Mouse (Mus musculus) myocyte (in vitro differentiated cells): ENCODE data around the gene Colec11. TPM values are rescaled to one million over a fixed set of nuclear protein-coding genes. Genes with fewer than 3 reads are reported as not detected.

Experiments used
- H3K27me3 ChIP-seq: one replicate; pipeline ENCODE4 v1.6.1; 2011; ENCODE audit not compliant: control insufficient read depth, insufficient read depth, insufficient read length
- H3K36me3 ChIP-seq: one replicate; pipeline ENCODE4 v1.6.1; 2011; ENCODE audit not compliant: control insufficient read depth, insufficient read depth
- H3K4me2 ChIP-seq: one replicate; pipeline ENCODE4 v1.6.1; 2011; ENCODE audit warnings: low read depth, control low read depth
- H3K4me3 ChIP-seq: one replicate; pipeline ENCODE4 v1.5.1; 2011; ENCODE audit warnings: mild to moderate bottlenecking, control low read depth, moderate library complexity
- H3K79me2 ChIP-seq: one replicate; pipeline ENCODE4 v1.6.1; 2011; ENCODE audit not compliant: control insufficient read depth, insufficient read depth
- H3ac ChIP-seq: one replicate; pipeline ENCODE4 v1.6.1; 2011; ENCODE audit not compliant: control insufficient read depth, insufficient read length
- CEBPB ChIP-seq: IDR thresholded peaks from 2 replicates; pipeline ENCODE4 v1.6.1; 2011; ENCODE audit warnings: mild to moderate bottlenecking, moderate library complexity; ENCODE audit not compliant: poor library complexity, insufficient read depth, severe bottlenecking
- E2F4 ChIP-seq: IDR thresholded peaks from one replicate; pipeline ENCODE4 v1.6.1; 2011; ENCODE audit warnings: mild to moderate bottlenecking, control low read depth, moderate library complexity; ENCODE audit not compliant: insufficient read depth
- MAX ChIP-seq: IDR thresholded peaks from one replicate; pipeline ENCODE4 v1.6.1; 2011; ENCODE audit warnings: low read depth, mild to moderate bottlenecking, control low read depth
- MYOD1 ChIP-seq, 3 experiments: IDR thresholded peaks; one replicate each; pipeline ENCODE4 v1.6.1; 2011; ENCODE audit warnings: control low read depth in 2 of 3, low read depth in 2 of 3, mild to moderate bottlenecking in 2 of 3, moderate library complexity in 1 of 3; ENCODE audit not compliant: insufficient read length in 2 of 3, control insufficient read depth in 1 of 3
- MYOG ChIP-seq, 3 experiments: IDR thresholded peaks; one replicate each; pipeline ENCODE4 v1.6.1; 2011; ENCODE audit warnings: control low read depth in 2 of 3, low read depth in 2 of 3, mild to moderate bottlenecking in 2 of 3; ENCODE audit not compliant: insufficient read length in 2 of 3, control insufficient read depth in 1 of 3, insufficient read depth in 1 of 3
- POLR2A ChIP-seq: IDR thresholded peaks from one replicate; pipeline ENCODE4 v1.6.1; 2011; ENCODE audit warnings: low read depth, mild to moderate bottlenecking, control low read depth, moderate library complexity; ENCODE audit not compliant: insufficient read length
- POLR2AphosphoS2 ChIP-seq: IDR thresholded peaks from one replicate; pipeline ENCODE4 v1.6.1; 2011; ENCODE audit warnings: low read depth, control low read depth; ENCODE audit not compliant: insufficient read length
- REST ChIP-seq: IDR thresholded peaks from one replicate; pipeline ENCODE4 v1.6.1; 2011; ENCODE audit warnings: mild to moderate bottlenecking, control low read depth, moderate library complexity; ENCODE audit not compliant: insufficient read depth, insufficient read length
- SRF ChIP-seq: IDR thresholded peaks from one replicate; pipeline ENCODE4 v1.6.1; 2011; ENCODE audit warnings: low read depth; ENCODE audit not compliant: control insufficient read depth, insufficient read length
- TCF12 ChIP-seq: IDR thresholded peaks from one replicate; pipeline ENCODE4 v1.6.1; 2011; ENCODE audit warnings: mild to moderate bottlenecking, control low read depth; ENCODE audit not compliant: poor library complexity, insufficient read depth, severe bottlenecking
- TCF3 ChIP-seq: IDR thresholded peaks from one replicate; pipeline ENCODE4 v1.6.1; 2011; ENCODE audit warnings: low read depth, control low read depth; ENCODE audit not compliant: insufficient read length
- USF1 ChIP-seq: IDR thresholded peaks from one replicate; pipeline ENCODE4 v1.6.1; 2011; ENCODE audit warnings: low read depth, mild to moderate bottlenecking, control low read depth, moderate library complexity
- polyA plus RNA-seq: library from polyadenylated mRNA; unstranded; fragments of >200 nt; fragmentation: generic; extraction: Trizol; gene quantifications from one replicate; pipeline ENCODE4 v1.2.1, GENCODE M21; 2012; ENCODE audit warnings: missing spikeins

The Colec11 gene
- polyA plus RNA-seq, 1 experiment = 0.06 TPM

DNA sequence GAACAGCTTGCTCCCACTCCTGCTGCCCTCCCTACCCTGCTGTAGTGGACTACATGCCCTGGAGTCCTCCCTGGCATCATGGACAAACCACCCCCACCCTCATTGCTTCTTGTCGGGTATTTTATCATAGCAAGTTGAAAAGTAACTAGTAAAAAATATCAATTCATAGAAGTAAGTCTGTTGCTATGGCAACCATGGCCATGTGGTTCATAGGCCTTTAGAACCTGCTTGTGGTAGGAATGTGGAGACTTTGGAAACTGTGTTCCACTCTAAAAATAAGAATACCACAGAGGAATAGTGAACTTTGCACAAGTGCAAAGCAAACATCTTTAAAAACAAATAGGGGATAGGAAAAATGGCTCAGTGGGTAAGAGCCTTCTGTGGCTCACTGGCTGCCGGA lies 50.9 kb downstream of the Colec11 start:
- Histone ChIP-seq H3K36me3 (no peaks in the 10 kb centered on the region), H3K27me3 (no peaks in the 10 kb centered on the region), H3K79me2 (no peaks in the 10 kb centered on the region), H3K4me3 (no peak overlapping the region), H3ac (no peak overlapping the region), H3K4me2 (no peak overlapping the region)
- TF ChIP-seq E2F4 (no peak), MYOG (IDR thresholded peaks at IDR 0.05; ENCODE audit: control insufficient read depth in 1 of 3, insufficient read depth in 1 of 3, insufficient read length in 2 of 3, low read depth in 2 of 3) (no peak), USF1 (no peak), MYOD1 (IDR thresholded peaks at IDR 0.05; ENCODE audit: control insufficient read depth in 1 of 3, insufficient read length in 2 of 3, low read depth in 2 of 3) (no peak), CEBPB (no peak), REST (no peak), POLR2A (no peak), TCF3 (no peak), SRF (no peak), POLR2AphosphoS2 (no peak), TCF12 (no peak), MAX (no peak)

DNA sequence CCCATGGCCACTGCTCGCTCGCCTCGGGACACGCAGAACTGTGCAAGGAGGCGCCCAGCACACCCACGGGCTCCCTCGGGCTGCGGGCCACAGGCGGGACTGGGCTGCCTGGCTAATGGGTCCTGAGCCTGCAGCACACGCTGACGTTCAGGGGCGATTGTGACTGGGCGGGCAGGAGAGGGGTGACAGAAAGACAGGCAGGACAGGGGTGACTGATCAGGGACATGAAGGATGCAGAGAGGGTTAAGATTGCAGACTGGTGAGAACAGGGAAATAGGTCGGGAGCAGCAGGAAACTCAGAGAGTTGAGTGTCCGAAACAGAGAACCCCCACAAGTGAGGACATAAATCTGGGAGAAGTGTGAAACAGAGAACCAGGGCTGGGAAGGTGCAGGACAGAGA lies 70.9 kb downstream of the Colec11 start, which contains the start of gene Dcdc2c:
Gene Dcdc2c (minus strand): TSS at position 101 of the 400 bp plus-strand sequence.
- H3K79me2 ChIP-seq = no peaks in the 10 kb centered on the region
- H3ac ChIP-seq = no peak within 1 kb of the TSS
- no peak within 1 kb of the TSS for H3K4me2 ChIP-seq
- no peaks in the 10 kb centered on the region for H3K27me3 ChIP-seq
- TF ChIP-seq E2F4 = no peak
- TF ChIP-seq TCF3 = no peak
- no peak for TF ChIP-seq MYOD1 (IDR thresholded peaks at IDR 0.05; ENCODE audit: control insufficient read depth in 1 of 3, insufficient read length in 2 of 3, low read depth in 2 of 3)
- TF ChIP-seq REST = no peak
- no peak for TF ChIP-seq POLR2A
- no peak for TF ChIP-seq POLR2AphosphoS2
- no peak for TF ChIP-seq SRF
- no peak for TF ChIP-seq MAX
- no peak for TF ChIP-seq USF1
- TF ChIP-seq TCF12 = no peak
- TF ChIP-seq MYOG (IDR thresholded peaks at IDR 0.05; ENCODE audit: control insufficient read depth in 1 of 3, insufficient read depth in 1 of 3, insufficient read length in 2 of 3, low read depth in 2 of 3) = no peak
- no peak for TF ChIP-seq CEBPB
- no peak within 1 kb of the TSS for H3K4me3 ChIP-seq
- H3K36me3 ChIP-seq = no peaks in the 10 kb centered on the region

DNA sequence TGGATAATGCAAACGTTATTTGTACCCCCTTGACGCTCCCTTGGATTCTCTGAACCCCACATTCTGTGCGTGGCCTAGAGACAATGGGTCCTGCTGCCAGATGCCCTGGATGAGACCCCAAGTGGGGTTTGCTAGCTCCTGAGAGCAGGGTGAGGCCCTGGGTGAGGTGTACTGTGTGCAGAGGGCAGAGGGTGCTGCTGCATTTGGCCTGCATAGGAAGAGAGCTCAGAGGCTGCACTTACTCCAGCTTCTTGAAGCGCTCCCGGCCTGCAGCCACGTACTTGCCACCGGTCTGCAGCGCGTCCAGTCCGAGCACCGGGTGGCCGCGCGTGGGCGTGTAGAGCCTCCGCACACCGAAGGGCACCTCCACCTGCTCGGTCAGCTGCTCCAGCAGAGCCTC lies 71.4 kb downstream of the Colec11 start:
- no peaks in the 10 kb centered on the region for H3K79me2 ChIP-seq
- no peaks in the 10 kb centered on the region for H3K36me3 ChIP-seq
- TF ChIP-seq SRF = no peak
- TF ChIP-seq USF1 = no peak
- no peak for TF ChIP-seq TCF12
- TF ChIP-seq REST = no peak
- no peak for TF ChIP-seq MAX
- H3K4me3 ChIP-seq = no peak overlapping the region
- H3ac ChIP-seq = no peak overlapping the region
- H3K4me2 ChIP-seq = no peak overlapping the region
- H3K27me3 ChIP-seq = no peaks in the 10 kb centered on the region

DNA sequence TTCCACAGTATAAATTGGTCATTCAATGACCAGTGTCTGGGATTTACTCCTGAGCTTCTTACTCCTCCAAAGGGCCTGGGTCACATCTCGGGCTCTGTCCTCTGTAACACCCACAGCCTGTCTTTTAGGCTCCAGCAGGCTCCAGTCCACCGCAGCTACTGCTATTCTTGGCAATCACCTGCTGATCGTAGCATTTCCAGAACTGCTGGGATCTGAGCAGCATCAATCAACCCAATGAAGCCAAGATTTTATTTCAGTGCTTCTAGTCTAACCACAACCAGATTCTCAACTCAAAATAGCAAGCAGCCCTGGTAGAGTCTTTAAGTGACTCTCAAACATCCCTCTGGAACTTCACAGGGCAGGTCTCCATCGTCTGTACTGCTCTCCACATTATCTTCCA lies 74.3 kb downstream of the Colec11 start:
- TF ChIP-seq REST (no peak), POLR2AphosphoS2 (no peak), TCF3 (no peak), MAX (no peak), MYOG (IDR thresholded peaks at IDR 0.05; ENCODE audit: control insufficient read depth in 1 of 3, insufficient read depth in 1 of 3, insufficient read length in 2 of 3, low read depth in 2 of 3) (peak in 2 of 3 experiments; percentile 34 to 65), POLR2A (no peak), MYOD1 (IDR thresholded peaks at IDR 0.05; ENCODE audit: control insufficient read depth in 1 of 3, insufficient read length in 2 of 3, low read depth in 2 of 3) (peak in 1 of 3 experiments; percentile 34), USF1 (no peak), TCF12 (no peak), CEBPB (no peak), E2F4 (no peak), SRF (no peak)
- Histone ChIP-seq H3K4me3 (no peak overlapping the region), H3K4me2 (peak overlapping the region; percentile 27), H3ac (no peak overlapping the region), H3K79me2 (no peaks in the 10 kb centered on the region), H3K36me3 (no peaks in the 10 kb centered on the region), H3K27me3 (no peaks in the 10 kb centered on the region)

Other genes with a start within 250 kb of the Colec11 start
- 0.05 TPM for gene Dcdc2c, start 71.0 kb downstream of the Colec11 start, polyA plus RNA-seq
- gene Allc, start 40.9 kb downstream of the Colec11 start, polyA plus RNA-seq = not detected
- 932 TPM for gene Rps7, start 12.6 kb upstream of the Colec11 start, polyA plus RNA-seq
- 8.7 TPM for gene Rnaseh1, start 26.2 kb upstream of the Colec11 start, polyA plus RNA-seq
- 18.1 TPM for gene Adi1, start 51.9 kb upstream of the Colec11 start, polyA plus RNA-seq
- 31.4 TPM for gene Trappc12, start 127.1 kb upstream of the Colec11 start, polyA plus RNA-seq
- 19.5 TPM for gene Eipr1, start 128.4 kb upstream of the Colec11 start, polyA plus RNA-seq